Mouse (Mus musculus) embryonic facial prominence, embryonic 12.5 days (tissue): ENCODE measurements at regions not wholly inside any gene's neighbourhood (a gene's known extent, or its start where the extent isn't known, plus 50 kb on each side); places are given as distances from the start of the nearest gene placed in this dataset.

ENCODE experiments used
- ATAC-seq: fragments of 200-750 bp; cut with Nextera tagmentation; 2 replicates; pipeline ENCODE4 v1.8.0; 2017; ENCODE audit not compliant: insufficient number of reproducible peaks, insufficient read depth, low FRiP score, low TSS enrichment
- H3K27ac ChIP-seq: fragments of 300-500 bp; sonication (generic); 2 replicates; pipeline ENCODE4 v1.5.1; 2016; ENCODE audit warnings: mild to moderate bottlenecking
- H3K27me3 ChIP-seq: fragments of 300-500 bp; sonication (generic); 2 replicates; pipeline ENCODE4 v1.6.1; 2016; ENCODE audit warnings: mild to moderate bottlenecking, moderate library complexity
- H3K36me3 ChIP-seq: fragments of 300-500 bp; sonication (generic); 2 replicates; pipeline ENCODE4 v1.6.1; 2016; ENCODE audit warnings: mild to moderate bottlenecking
- H3K4me1 ChIP-seq: fragments of 300-500 bp; sonication (generic); 2 replicates; pipeline ENCODE4 v1.6.1; 2016
- H3K4me2 ChIP-seq: fragments of 300-500 bp; sonication (generic); replicated peaks from 2 replicates; pipeline ENCODE4 v1.6.1; 2016; ENCODE audit warnings: mild to moderate bottlenecking, moderate library complexity
- H3K4me3 ChIP-seq: fragments of 300-500 bp; sonication (generic); 2 replicates; pipeline ENCODE4 v1.5.1; 2016; ENCODE audit warnings: mild to moderate bottlenecking
- H3K9ac ChIP-seq: fragments of 300-500 bp; sonication (generic); 2 replicates; pipeline ENCODE4 v1.6.1; 2016; ENCODE audit warnings: mild to moderate bottlenecking, moderate library complexity
- H3K9me3 ChIP-seq: fragments of 300-500 bp; sonication (generic); 2 replicates; pipeline ENCODE4 v1.6.1; 2016; ENCODE audit warnings: mild to moderate bottlenecking, moderate library complexity
- WGBS: fragments of 180-500 bp; shearing (Covaris S2); methylation state at CpG from one replicate; pipeline ENCODE4 v1.1.7; 2016; 5-methylcytosine and 5-hydroxymethylcytosine counted together

GRCm38 (mm10) chr11:19659511-19659910 is 264.7 kb upstream of the Spred2 start:
- Histone ChIP-seq H3K27me3 (no peaks in the 10 kb centered on the region), H3K9me3 (no peaks in the 10 kb centered on the region), H3K9ac (no peak overlapping the region), H3K36me3 (no peaks in the 10 kb centered on the region), H3K4me2 (no peak overlapping the region), H3K4me3 (no peak overlapping the region), H3K27ac (no peak overlapping the region), H3K4me1 (0 out of 2 replicates have a peak, but pooled peaks cover 4% of the 10 kb centered on the region)
- ATAC-seq: no peak
- WGBS: 70% methylated on average over 4 of the region's 4 CpGs

- no peaks in the 10 kb centered on the region for H3K36me3 ChIP-seq
- no peak overlapping the region for H3K4me2 ChIP-seq
- no peak overlapping the region for H3K4me3 ChIP-seq
- H3K4me1 ChIP-seq: 0 out of 2 replicates have a peak, but pooled peaks cover 3% of the 10 kb centered on the region
- no peak for ATAC-seq
- H3K9me3 ChIP-seq: no peaks in the 10 kb centered on the region
- H3K9ac ChIP-seq: no peak overlapping the region
- H3K27me3 ChIP-seq: no peaks in the 10 kb centered on the region
- 85% methylated on average over 4 of the region's 4 CpGs for WGBS
- H3K27ac ChIP-seq: no peak overlapping the region
Measured at GRCm38 (mm10) chr11:19666732-19667131, 257.4 kb upstream of the Spred2 start.

GRCm38 (mm10) chr11:19670853-19671530 is 253.2 kb upstream of the Spred2 start:
- H3K36me3 ChIP-seq: no peaks in the 10 kb centered on the region
- no peak for ATAC-seq
- H3K27ac ChIP-seq: no peak overlapping the region
- no peak overlapping the region for H3K4me2 ChIP-seq
- H3K4me3 ChIP-seq: no peak overlapping the region
- no peaks in the 10 kb centered on the region for H3K27me3 ChIP-seq
- WGBS: 56% methylated on average over 13 of the region's 13 CpGs
- H3K4me1 ChIP-seq: 0 out of 2 replicates have a peak, but pooled peaks cover 3% of the 10 kb centered on the region
- H3K9ac ChIP-seq: no peak overlapping the region
- no peaks in the 10 kb centered on the region for H3K9me3 ChIP-seq

GRCm38 (mm10) chr11:19673012-19673411 is 251.2 kb upstream of the Spred2 start:
- Histone ChIP-seq H3K4me2 (no peak overlapping the region), H3K4me1 (0 out of 2 replicates have a peak, but pooled peaks cover 3% of the 10 kb centered on the region), H3K9ac (no peak overlapping the region), H3K36me3 (no peaks in the 10 kb centered on the region), H3K9me3 (no peaks in the 10 kb centered on the region), H3K27ac (no peak overlapping the region), H3K4me3 (no peak overlapping the region), H3K27me3 (no peaks in the 10 kb centered on the region)
- 29% methylated on average over 1 of the region's 1 CpGs for WGBS
- ATAC-seq: no peak

- H3K4me3 ChIP-seq: no peak overlapping the region
- no peak overlapping the region for H3K27ac ChIP-seq
- H3K4me1 ChIP-seq: no peaks in the 10 kb centered on the region
- no peaks in the 10 kb centered on the region for H3K9me3 ChIP-seq
- no peaks in the 10 kb centered on the region for H3K36me3 ChIP-seq
- WGBS: 82% methylated on average over 1 of the region's 1 CpGs
- no peaks in the 10 kb centered on the region for H3K27me3 ChIP-seq
- H3K9ac ChIP-seq: no peak overlapping the region
- ATAC-seq: no peak
- no peak overlapping the region for H3K4me2 ChIP-seq
Measured at GRCm38 (mm10) chr11:19676514-19676913, 247.7 kb upstream of the Spred2 start.

GRCm38 (mm10) chr11:19679041-19679440 is 245.1 kb upstream of the Spred2 start:
- Histone ChIP-seq H3K4me3 (no peak overlapping the region), H3K4me1 (no peaks in the 10 kb centered on the region), H3K9ac (no peak overlapping the region), H3K27ac (no peak overlapping the region), H3K4me2 (no peak overlapping the region), H3K36me3 (no peaks in the 10 kb centered on the region), H3K9me3 (no peaks in the 10 kb centered on the region), H3K27me3 (no peaks in the 10 kb centered on the region)
- WGBS: 76% methylated on average over 2 of the region's 2 CpGs
- ATAC-seq: no peak

- no peaks in the 10 kb centered on the region for H3K36me3 ChIP-seq
- H3K27ac ChIP-seq: no peak overlapping the region
- no peak overlapping the region for H3K9ac ChIP-seq
- ATAC-seq: no peak
- no peak overlapping the region for H3K4me3 ChIP-seq
- no peaks in the 10 kb centered on the region for H3K9me3 ChIP-seq
- no peaks in the 10 kb centered on the region for H3K27me3 ChIP-seq
- no peak overlapping the region for H3K4me2 ChIP-seq
- WGBS: 80% methylated on average over 5 of the region's 5 CpGs
- no peaks in the 10 kb centered on the region for H3K4me1 ChIP-seq
Measured at GRCm38 (mm10) chr11:19679669-19680068, 244.5 kb upstream of the Spred2 start.

GRCm38 (mm10) chr11:19701198-19701597 is 223.0 kb upstream of the Spred2 start:
- Histone ChIP-seq H3K9ac (no peak overlapping the region), H3K4me1 (peaks cover 3% of the 10 kb centered on the region; the same call in 1 of the 2 replicates), H3K36me3 (no peaks in the 10 kb centered on the region), H3K27ac (no peak overlapping the region), H3K4me3 (no peak overlapping the region), H3K9me3 (no peaks in the 10 kb centered on the region), H3K27me3 (no peaks in the 10 kb centered on the region), H3K4me2 (no peak overlapping the region)
- no peak for ATAC-seq
- 45% methylated on average over 3 of the region's 3 CpGs for WGBS

- Histone ChIP-seq H3K4me2 (no peak overlapping the region), H3K27ac (no peak overlapping the region), H3K4me1 (peaks cover 6% of the 10 kb centered on the region), H3K9ac (no peak overlapping the region), H3K4me3 (no peak overlapping the region), H3K9me3 (no peaks in the 10 kb centered on the region), H3K27me3 (no peaks in the 10 kb centered on the region), H3K36me3 (no peaks in the 10 kb centered on the region)
- WGBS: 80% methylated on average over 6 of the region's 6 CpGs
- ATAC-seq: no peak
Measured at GRCm38 (mm10) chr11:19708821-19709220, 215.4 kb upstream of the Spred2 start.

GRCm38 (mm10) chr11:19709337-19709736 is 214.8 kb upstream of the Spred2 start:
- Histone ChIP-seq H3K9ac (no peak overlapping the region), H3K9me3 (no peaks in the 10 kb centered on the region), H3K36me3 (no peaks in the 10 kb centered on the region), H3K4me1 (peaks cover 10% of the 10 kb centered on the region), H3K27me3 (no peaks in the 10 kb centered on the region), H3K27ac (no peak overlapping the region), H3K4me2 (no peak overlapping the region), H3K4me3 (no peak overlapping the region)
- ATAC-seq: no peak
- WGBS: 89% methylated on average over 8 of the region's 8 CpGs

GRCm38 (mm10) chr11:19713091-19713490 is 211.1 kb upstream of the Spred2 start:
- H3K9ac ChIP-seq: no peak overlapping the region
- WGBS: 63% methylated on average over 8 of the region's 8 CpGs
- no peak overlapping the region for H3K4me2 ChIP-seq
- no peak overlapping the region for H3K27ac ChIP-seq
- H3K4me3 ChIP-seq: no peak overlapping the region
- ATAC-seq: no peak
- H3K27me3 ChIP-seq: no peaks in the 10 kb centered on the region
- H3K4me1 ChIP-seq: peaks cover 7% of the 10 kb centered on the region
- no peaks in the 10 kb centered on the region for H3K9me3 ChIP-seq
- H3K36me3 ChIP-seq: no peaks in the 10 kb centered on the region

GRCm38 (mm10) chr11:19713597-19713996 is 210.6 kb upstream of the Spred2 start:
- Histone ChIP-seq H3K9me3 (no peaks in the 10 kb centered on the region), H3K9ac (no peak overlapping the region), H3K4me2 (no peak overlapping the region), H3K4me3 (no peak overlapping the region), H3K27ac (no peak overlapping the region), H3K36me3 (no peaks in the 10 kb centered on the region), H3K27me3 (no peaks in the 10 kb centered on the region), H3K4me1 (peaks cover 7% of the 10 kb centered on the region)
- 75% methylated on average over 20 of the region's 20 CpGs for whole genome bisulfite sequencing
- no peak for ATAC-seq
